Mouse (Mus musculus) erythroblast, embryonic 14.5 days (primary cell): ENCODE results near the gene Ppp1r18. TPM values are rescaled to one million over a fixed set of nuclear protein-coding genes. Genes with fewer than 3 reads are reported as not detected.

Experiments used
- H3K27me3 ChIP-seq: 2 replicates; pipeline ENCODE4 v1.6.1; 2012; ENCODE audit warnings: inconsistent platforms; ENCODE audit not compliant: control insufficient read depth
- H3K36me3 ChIP-seq: 2 replicates; pipeline ENCODE4 v1.6.1; 2012; ENCODE audit warnings: mild to moderate bottlenecking, inconsistent platforms; ENCODE audit not compliant: control insufficient read depth
- H3K4me1 ChIP-seq: 2 replicates; pipeline ENCODE4 v1.6.1; 2012; ENCODE audit warnings: inconsistent platforms; ENCODE audit not compliant: control insufficient read depth
- H3K4me3 ChIP-seq: replicated peaks from 2 replicates; pipeline ENCODE3; 2012; ENCODE audit warnings: moderate library complexity, mild to moderate bottlenecking, inconsistent platforms
- H3K9me3 ChIP-seq: 2 replicates; pipeline ENCODE4 v1.6.1; 2012; ENCODE audit warnings: low read length, inconsistent platforms, mixed read lengths; ENCODE audit not compliant: control insufficient read depth
- GATA1 ChIP-seq: IDR thresholded peaks from 2 replicates; pipeline ENCODE4 v1.6.1; 2012; ENCODE audit warnings: low read length, inconsistent platforms, mixed read lengths
- TAL1 ChIP-seq: IDR thresholded peaks from 3 replicates; pipeline ENCODE4 v1.6.1; 2012; ENCODE audit warnings: low read length, inconsistent platforms, mixed read lengths
- polyA plus RNA-seq: library from polyadenylated mRNA; stranded (reverse); fragments of >175 nt; gene quantifications from 2 replicates; pipeline ENCODE4 v1.2.3, GENCODE M21; 2012

The Ppp1r18 gene
- 0.31 and 0.37 TPM in 2 replicates for polyA plus RNA-seq

GRCm38 (mm10) chr17:35865481-35866280, at the start of gene Ppp1r18:
Ppp1r18 (plus strand) TSS chr17:35865593.
- Histone ChIP-seq H3K27me3 (peaks cover 76% of the 10 kb centered on the region), H3K4me1 (peaks cover 67% of the 10 kb centered on the region), H3K4me3 (peak within 1 kb of the TSS; percentile 53), H3K36me3 (peaks cover 18% of the 10 kb centered on the region), H3K9me3 (peaks cover 16% of the 10 kb centered on the region; the same call in 1 of the 2 replicates)
- no peak for TF ChIP-seq GATA1
- no peak for TF ChIP-seq TAL1

GRCm38 (mm10) chr17:35815836-35816235, 49.6 kb upstream of the Ppp1r18 start:
- Histone ChIP-seq H3K27me3 (no peaks in the 10 kb centered on the region), H3K36me3 (no peaks in the 10 kb centered on the region), H3K4me1 (peaks cover 27% of the 10 kb centered on the region), H3K4me3 (no peak overlapping the region), H3K9me3 (no peaks in the 10 kb centered on the region)
- TF ChIP-seq TAL1 = no peak
- no peak for TF ChIP-seq GATA1

GRCm38 (mm10) chr17:35816686-35817085, 48.7 kb upstream of the Ppp1r18 start:
- no peak for TF ChIP-seq GATA1
- TF ChIP-seq TAL1 = no peak
- Histone ChIP-seq H3K27me3 (peaks cover 8% of the 10 kb centered on the region), H3K36me3 (no peaks in the 10 kb centered on the region), H3K4me3 (no peak overlapping the region), H3K9me3 (no peaks in the 10 kb centered on the region), H3K4me1 (peaks cover 32% of the 10 kb centered on the region)

- H3K9me3 ChIP-seq = no peaks in the 10 kb centered on the region
- TF ChIP-seq TAL1 (no peak), GATA1 (no peak)
- H3K4me1 ChIP-seq = peaks cover 37% of the 10 kb centered on the region
- no peak overlapping the region for H3K4me3 ChIP-seq
- no peaks in the 10 kb centered on the region for H3K36me3 ChIP-seq
- peaks cover 13% of the 10 kb centered on the region for H3K27me3 ChIP-seq
Observed at GRCm38 (mm10) chr17:35817226-35817625, 48.2 kb upstream of the Ppp1r18 start.

- Histone ChIP-seq H3K9me3 (no peaks in the 10 kb centered on the region), H3K4me1 (peaks cover 59% of the 10 kb centered on the region), H3K4me3 (no peak overlapping the region), H3K36me3 (peaks cover 10% of the 10 kb centered on the region), H3K27me3 (peaks cover 13% of the 10 kb centered on the region)
- TF ChIP-seq TAL1 (no peak), GATA1 (no peak)
Observed at GRCm38 (mm10) chr17:35820111-35820510, 45.3 kb upstream of the Ppp1r18 start.

- Histone ChIP-seq H3K4me1 (peaks cover 74% of the 10 kb centered on the region), H3K27me3 (peaks cover 13% of the 10 kb centered on the region), H3K4me3 (peak within 1 kb of the TSS; percentile 86), H3K36me3 (peaks cover 26% of the 10 kb centered on the region), H3K9me3 (no peaks in the 10 kb centered on the region)
- TF ChIP-seq GATA1 (no peak), TAL1 (no peak)
Observed at GRCm38 (mm10) chr17:35821439-35822430, 43.7 kb upstream of the Ppp1r18 start, which contains the start of gene Ier3. Ier3 (plus strand) TSS chr17:35821684.

- TF ChIP-seq GATA1 (no peak), TAL1 (no peak)
- H3K9me3 ChIP-seq = no peaks in the 10 kb centered on the region
- peaks cover 78% of the 10 kb centered on the region for H3K4me1 ChIP-seq
- H3K36me3 ChIP-seq = peaks cover 34% of the 10 kb centered on the region
- peak overlapping the region; percentile 86 for H3K4me3 ChIP-seq
- H3K27me3 ChIP-seq = peaks cover 13% of the 10 kb centered on the region
Observed at GRCm38 (mm10) chr17:35822564-35822963, 42.8 kb upstream of the Ppp1r18 start.

GRCm38 (mm10) chr17:35822964-35823937, 42.1 kb upstream of the Ppp1r18 start, which contains the start of gene Flot1:
Flot1 (plus strand) TSS chr17:35823230.
- Histone ChIP-seq H3K27me3 (peaks cover 13% of the 10 kb centered on the region), H3K4me1 (peaks cover 78% of the 10 kb centered on the region), H3K36me3 (peaks cover 41% of the 10 kb centered on the region), H3K9me3 (no peaks in the 10 kb centered on the region), H3K4me3 (peak within 1 kb of the TSS; percentile 86)
- TF ChIP-seq TAL1 (no peak), GATA1 (no peak)
